Mouse (Mus musculus): ENCODE measurements around the gene Farp1. TPM values are rescaled to one million over a fixed set of nuclear protein-coding genes. Genes with fewer than 3 reads are reported as not detected.
"Not testable (repeated sequence)": the region's sequence is repeated elsewhere in the genome, so short reads cannot be mapped to it uniquely, and the experiment has no call there.

Farp1 gene
- total RNA-seq, 1 experiment = 8.6 TPM

- DNase-seq (ENCODE audit: low read depth, low spot score) = no peak
- TF ChIP-seq HCFC1 (IDR thresholded peaks at IDR 0.05; ENCODE audit: borderline replicate concordance, insufficient read depth, low read length) (no peak), ZNF384 (IDR thresholded peaks at IDR 0.05; ENCODE audit: low read depth, low read length) (no peak), CHD2 (IDR thresholded peaks at IDR 0.05; ENCODE audit: low read depth, low read length) (no peak), MAFK (IDR thresholded peaks at IDR 0.05; ENCODE audit: insufficient read depth, low read depth, low read length) (no peak), ZC3H11A (IDR thresholded peaks at IDR 0.05; ENCODE audit: borderline replicate concordance, low read depth, low read length) (no peak)
- Histone ChIP-seq H3K27ac (ENCODE audit: insufficient read depth, low read depth, low read length, poor library complexity, severe bottlenecking) (no peak overlapping the region), H3K4me1 (ENCODE audit: control insufficient read depth in 2 of 2, insufficient read depth in 2 of 2, low read length in 2 of 2, poor library complexity in 1 of 2) (no peaks in the 10 kb centered on the region), H3K4me3 (ENCODE audit: insufficient read depth in 1 of 2, low read depth in 1 of 2, low read length in 2 of 2, poor library complexity in 1 of 2, severe bottlenecking in 1 of 2) (no peak overlapping the region), H3K9ac (ENCODE audit: insufficient read depth, low read depth, low read length, poor library complexity, severe bottlenecking) (no peak overlapping the region), H3K36me3 (ENCODE audit: control insufficient read depth, insufficient read depth, low read length, poor library complexity, severe bottlenecking) (no peaks in the 10 kb centered on the region), H3K9me3 (ENCODE audit: control insufficient read depth, insufficient read depth, low read depth, low read length) (no peaks in the 10 kb centered on the region)
- in situ Hi-C loops (cut with MboI; ENCODE audit: low sequenced_read_pairs in 2 of 2, unreplicated experiment in 2 of 2) = no loop called here
Measured at GRCm38 (mm10) chr14:121186402-121186894, 151.4 kb downstream of the Farp1 start.

GRCm38 (mm10) chr14:121189840-121190239, 154.8 kb downstream of the Farp1 start:
- in situ Hi-C loops (cut with MboI; ENCODE audit: low sequenced_read_pairs in 2 of 2, unreplicated experiment in 2 of 2) = loop anchor here in 1 of 2 experiments (10.0 kb wide), 1 partner anchor 355 kb away; no protein-coding TSS in a partner anchor
- not testable (repeated sequence) for H3K9ac ChIP-seq (ENCODE audit: insufficient read depth, low read depth, low read length, poor library complexity, severe bottlenecking); H3K36me3 ChIP-seq (ENCODE audit: control insufficient read depth, insufficient read depth, low read length, poor library complexity, severe bottlenecking); H3K27ac ChIP-seq (ENCODE audit: insufficient read depth, low read depth, low read length, poor library complexity, severe bottlenecking); H3K4me1 ChIP-seq (ENCODE audit: control insufficient read depth in 2 of 2, insufficient read depth in 2 of 2, low read length in 2 of 2, poor library complexity in 1 of 2); H3K9me3 ChIP-seq (ENCODE audit: control insufficient read depth, insufficient read depth, low read depth, low read length); H3K4me3 ChIP-seq (ENCODE audit: insufficient read depth in 1 of 2, low read depth in 1 of 2, low read length in 2 of 2, poor library complexity in 1 of 2, severe bottlenecking in 1 of 2)
- DNase-seq (ENCODE audit: low read depth, low spot score) = peak; percentile 39

- Histone ChIP-seq H3K4me3 (ENCODE audit: insufficient read depth in 1 of 2, low read depth in 1 of 2, low read length in 2 of 2, poor library complexity in 1 of 2, severe bottlenecking in 1 of 2) (no peak overlapping the region), H3K4me1 (ENCODE audit: control insufficient read depth in 2 of 2, insufficient read depth in 2 of 2, low read length in 2 of 2, poor library complexity in 1 of 2) (no peaks in the 10 kb centered on the region), H3K27ac (ENCODE audit: insufficient read depth, low read depth, low read length, poor library complexity, severe bottlenecking) (no peak overlapping the region), H3K36me3 (ENCODE audit: control insufficient read depth, insufficient read depth, low read length, poor library complexity, severe bottlenecking) (no peaks in the 10 kb centered on the region), H3K9me3 (ENCODE audit: control insufficient read depth, insufficient read depth, low read depth, low read length) (no peaks in the 10 kb centered on the region), H3K9ac (ENCODE audit: insufficient read depth, low read depth, low read length, poor library complexity, severe bottlenecking) (no peak overlapping the region)
- in situ Hi-C loops (cut with MboI; ENCODE audit: low sequenced_read_pairs in 2 of 2, unreplicated experiment in 2 of 2) = loop anchor here in 1 of 2 experiments (10.0 kb wide), 1 partner anchor 356 kb away; no protein-coding TSS in a partner anchor
- DNase-seq (ENCODE audit: low read depth, low spot score) = no peak
- no peak for TF ChIP-seq ZNF384 (IDR thresholded peaks at IDR 0.05; ENCODE audit: low read depth, low read length)
Measured at GRCm38 (mm10) chr14:121190386-121190785, 155.4 kb downstream of the Farp1 start.

GRCm38 (mm10) chr14:121191739-121192138, 156.7 kb downstream of the Farp1 start:
- Histone ChIP-seq H3K36me3 (ENCODE audit: control insufficient read depth, insufficient read depth, low read length, poor library complexity, severe bottlenecking) (no peaks in the 10 kb centered on the region), H3K4me3 (ENCODE audit: insufficient read depth in 1 of 2, low read depth in 1 of 2, low read length in 2 of 2, poor library complexity in 1 of 2, severe bottlenecking in 1 of 2) (no peak overlapping the region), H3K4me1 (ENCODE audit: control insufficient read depth in 2 of 2, insufficient read depth in 2 of 2, low read length in 2 of 2, poor library complexity in 1 of 2) (no peaks in the 10 kb centered on the region), H3K9ac (ENCODE audit: insufficient read depth, low read depth, low read length, poor library complexity, severe bottlenecking) (no peak overlapping the region), H3K9me3 (ENCODE audit: control insufficient read depth, insufficient read depth, low read depth, low read length) (no peaks in the 10 kb centered on the region), H3K27ac (ENCODE audit: insufficient read depth, low read depth, low read length, poor library complexity, severe bottlenecking) (no peak overlapping the region)
- in situ Hi-C loops (cut with MboI; ENCODE audit: low sequenced_read_pairs in 2 of 2, unreplicated experiment in 2 of 2) = loop anchor here in 1 of 2 experiments (10.0 kb wide), 1 partner anchor 357 kb away; no protein-coding TSS in a partner anchor
- DNase-seq (ENCODE audit: low read depth, low spot score) = no peak
- no peak for TF ChIP-seq MAFK (IDR thresholded peaks at IDR 0.05; ENCODE audit: insufficient read depth, low read depth, low read length)

DNA sequence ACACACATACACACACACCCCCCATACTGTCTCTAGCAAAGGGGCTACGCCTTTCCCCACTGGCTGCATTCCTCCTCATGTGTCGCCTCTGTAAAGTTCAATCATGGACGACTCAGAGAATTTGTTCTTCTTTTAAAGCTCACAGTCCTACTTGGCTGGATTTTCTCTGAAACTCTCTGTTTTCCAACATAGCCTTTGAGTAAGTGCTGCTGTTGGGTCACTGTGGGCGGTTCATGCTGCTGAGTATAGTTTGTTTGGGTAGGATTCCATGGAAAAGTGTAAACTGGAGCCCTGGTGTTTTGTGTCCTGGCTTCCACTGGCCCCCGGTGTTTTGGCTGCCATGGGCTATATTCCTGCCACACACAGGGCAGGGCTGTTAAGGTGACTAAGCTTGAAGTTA, 157.4 kb downstream of the Farp1 start:
- Histone ChIP-seq H3K36me3 (ENCODE audit: control insufficient read depth, insufficient read depth, low read length, poor library complexity, severe bottlenecking) (no peaks in the 10 kb centered on the region), H3K4me1 (ENCODE audit: control insufficient read depth in 2 of 2, insufficient read depth in 2 of 2, low read length in 2 of 2, poor library complexity in 1 of 2) (no peaks in the 10 kb centered on the region), H3K9ac (ENCODE audit: insufficient read depth, low read depth, low read length, poor library complexity, severe bottlenecking) (no peak overlapping the region), H3K9me3 (ENCODE audit: control insufficient read depth, insufficient read depth, low read depth, low read length) (no peaks in the 10 kb centered on the region), H3K27ac (ENCODE audit: insufficient read depth, low read depth, low read length, poor library complexity, severe bottlenecking) (no peak overlapping the region), H3K4me3 (ENCODE audit: insufficient read depth in 1 of 2, low read depth in 1 of 2, low read length in 2 of 2, poor library complexity in 1 of 2, severe bottlenecking in 1 of 2) (no peak overlapping the region)
- no peak for DNase-seq (ENCODE audit: low read depth, low spot score)
- no peak for TF ChIP-seq CHD2 (IDR thresholded peaks at IDR 0.05; ENCODE audit: low read depth, low read length)
- no peak for TF ChIP-seq ZNF384 (IDR thresholded peaks at IDR 0.05; ENCODE audit: low read depth, low read length)
- TF ChIP-seq ZC3H11A (IDR thresholded peaks at IDR 0.05; ENCODE audit: borderline replicate concordance, low read depth, low read length) = no peak
- no peak for TF ChIP-seq MAFK (IDR thresholded peaks at IDR 0.05; ENCODE audit: insufficient read depth, low read depth, low read length)
- no peak for TF ChIP-seq HCFC1 (IDR thresholded peaks at IDR 0.05; ENCODE audit: borderline replicate concordance, insufficient read depth, low read length)
- in situ Hi-C loops (cut with MboI; ENCODE audit: low sequenced_read_pairs in 2 of 2, unreplicated experiment in 2 of 2) = loop anchor here in 1 of 2 experiments (10.0 kb wide), 1 partner anchor 358 kb away; no protein-coding TSS in a partner anchor

Data from ES-E14 (cell line).